Mouse (Mus musculus) midbrain, embryonic 11.5 days (tissue): ENCODE measurements around the gene Chchd2. TPM values are rescaled to one million over a fixed set of nuclear protein-coding genes. Genes with fewer than 3 reads are reported as not detected.
"Not testable (repeated sequence)": the region's sequence is repeated elsewhere in the genome, so short reads cannot be mapped to it uniquely, and the experiment has no call there.

ENCODE experiments used
- ATAC-seq: fragments of 200-750 bp; cut with Nextera tagmentation; 2 replicates; pipeline ENCODE4 v1.8.0; 2017; ENCODE audit warnings: moderate TSS enrichment, moderate library complexity; ENCODE audit not compliant: low FRiP score
- DNase-seq: peaks from one replicate; pipeline ENCODE4 v3.0.0; 2015; ENCODE audit warnings: low spot score; ENCODE audit errors: missing footprints
- H3K27ac ChIP-seq: fragments of 300-500 bp; sonication (generic); 2 replicates; pipeline ENCODE4 v1.5.1; 2014; ENCODE audit warnings: low read depth, low read length
- H3K27me3 ChIP-seq: fragments of 300-500 bp; sonication (generic); 2 replicates; pipeline ENCODE4 v1.6.1; 2014; ENCODE audit warnings: mild to moderate bottlenecking, low read length, moderate library complexity, mixed read lengths; ENCODE audit not compliant: control insufficient read depth, insufficient read depth
- H3K36me3 ChIP-seq: fragments of 300-500 bp; sonication (generic); 2 replicates; pipeline ENCODE4 v1.6.1; 2014; ENCODE audit warnings: mild to moderate bottlenecking, low read length, moderate library complexity, mixed read lengths; ENCODE audit not compliant: control insufficient read depth, insufficient read depth
- H3K4me1 ChIP-seq: fragments of 300-500 bp; sonication (generic); 2 replicates; pipeline ENCODE4 v1.6.1; 2014; ENCODE audit warnings: low read length; ENCODE audit not compliant: control insufficient read depth, insufficient read depth
- H3K4me2 ChIP-seq: fragments of 300-500 bp; sonication (generic); 2 replicates; pipeline ENCODE4 v1.6.1; 2014; ENCODE audit warnings: mild to moderate bottlenecking, moderate library complexity
- H3K4me3 ChIP-seq: fragments of 300-500 bp; sonication (generic); 2 replicates; pipeline ENCODE4 v1.5.1; 2014; ENCODE audit warnings: low read depth, low read length
- H3K9ac ChIP-seq: fragments of 300-500 bp; sonication (generic); 2 replicates; pipeline ENCODE4 v1.6.1; 2014; ENCODE audit warnings: low read length
- H3K9me3 ChIP-seq: fragments of 300-500 bp; sonication (generic); 2 replicates; pipeline ENCODE4 v1.6.1; 2016; ENCODE audit warnings: low read length; ENCODE audit not compliant: control insufficient read depth
- WGBS: fragments of 180-500 bp; shearing (Covaris S2); extraction: QIAGEN DNeasy Blood & Tissue Kit; methylation state at CpG from one replicate; pipeline ENCODE4 v1.1.7; 2014; 5-methylcytosine and 5-hydroxymethylcytosine counted together
- polyA plus RNA-seq: library from polyadenylated mRNA; unstranded; fragments of >200 nt; fragmentation: Nextera tagmentation; extraction: Ambion mirVana; gene quantifications from 2 replicates; pipeline ENCODE4 v1.2.1, GENCODE M21; 2014

Gene Chchd2
- polyA plus RNA-seq, 1 experiment from 2014 or later, result 964 TPM

DNA sequence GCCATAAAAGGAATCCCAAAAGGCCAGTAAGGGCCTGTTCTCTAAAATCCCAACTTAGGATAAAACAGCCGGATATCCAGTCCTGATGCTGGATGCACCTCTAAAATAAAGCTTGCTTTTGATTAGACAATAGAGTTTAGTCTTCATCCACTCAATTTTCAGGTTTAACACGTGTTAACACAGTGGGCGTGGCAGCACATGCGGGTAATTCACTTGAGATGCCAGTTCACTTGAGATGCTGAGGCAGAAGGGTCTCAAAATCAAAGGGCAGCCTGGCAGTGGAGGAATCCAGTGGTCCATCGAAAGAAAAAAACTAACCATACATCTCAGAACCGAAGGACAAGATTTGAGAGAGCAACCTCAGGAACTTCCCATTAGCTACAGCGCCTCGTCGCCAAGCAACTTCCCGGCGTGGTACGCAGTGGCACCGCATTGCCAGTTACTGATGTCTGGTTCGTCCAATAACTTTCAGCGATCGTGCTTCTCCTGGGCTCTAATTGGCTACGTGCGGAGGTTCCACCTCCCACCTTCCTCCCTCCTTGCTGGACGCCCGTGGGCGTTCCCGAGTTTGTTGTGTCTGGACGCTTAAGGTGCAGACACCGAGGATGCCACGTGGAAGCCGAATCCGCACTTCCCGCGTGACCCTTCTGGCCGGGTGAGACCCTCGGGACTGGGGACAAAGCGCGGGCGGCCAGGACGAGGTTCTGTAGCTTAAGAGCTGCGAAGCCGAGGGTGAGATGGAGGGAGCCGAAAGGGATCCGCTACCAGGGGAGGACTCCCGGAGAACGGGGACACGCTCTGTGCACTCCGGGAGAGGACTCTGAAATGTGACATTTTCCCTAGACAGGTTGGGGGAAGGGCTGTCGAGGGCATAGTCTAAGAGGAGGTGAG is 8.2 kb upstream of the Chchd2 start, which contains the start of gene Zbed5:
TSS of gene Zbed5 (plus strand) at position 526 of the 891 bp plus-strand sequence.
- WGBS, result 2% methylated on average over 44 of the region's 44 CpGs
- Histone ChIP-seq H3K27me3 (no peaks in the 10 kb centered on the region), H3K36me3 (no peaks in the 10 kb centered on the region), H3K4me1 (peaks cover 7% of the 10 kb centered on the region), H3K4me2 (peak within 1 kb of the TSS; percentile 80), H3K9me3 (no peaks in the 10 kb centered on the region), H3K9ac (peak within 1 kb of the TSS; percentile 64), H3K4me3 (peak within 1 kb of the TSS; percentile 58), H3K27ac (no peak within 1 kb of the TSS)
- DNase-seq (peak; percentile 97), ATAC-seq (peak; percentile 100)

DNA sequence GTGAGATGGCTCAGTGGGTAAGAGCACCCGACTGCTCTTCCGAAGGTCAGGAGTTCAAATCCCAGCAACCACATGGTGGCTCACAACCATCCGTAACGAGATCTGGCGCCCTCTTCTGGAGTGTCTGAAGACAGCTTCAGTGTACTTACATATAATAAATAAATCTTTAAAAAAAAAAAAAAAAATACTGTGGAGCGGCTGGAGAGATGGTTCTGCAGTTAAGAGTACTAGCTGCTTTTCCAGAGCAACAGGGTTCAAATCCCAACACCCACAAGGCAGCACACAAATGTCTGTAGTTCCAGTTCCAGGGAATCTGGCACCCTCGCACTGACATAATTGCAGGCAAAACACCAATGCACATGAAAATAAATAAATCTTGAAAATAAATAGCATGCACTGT is 3.1 kb upstream of the Chchd2 start:
- WGBS, result 89% methylated on average over 4 of the region's 7 CpGs

DNA sequence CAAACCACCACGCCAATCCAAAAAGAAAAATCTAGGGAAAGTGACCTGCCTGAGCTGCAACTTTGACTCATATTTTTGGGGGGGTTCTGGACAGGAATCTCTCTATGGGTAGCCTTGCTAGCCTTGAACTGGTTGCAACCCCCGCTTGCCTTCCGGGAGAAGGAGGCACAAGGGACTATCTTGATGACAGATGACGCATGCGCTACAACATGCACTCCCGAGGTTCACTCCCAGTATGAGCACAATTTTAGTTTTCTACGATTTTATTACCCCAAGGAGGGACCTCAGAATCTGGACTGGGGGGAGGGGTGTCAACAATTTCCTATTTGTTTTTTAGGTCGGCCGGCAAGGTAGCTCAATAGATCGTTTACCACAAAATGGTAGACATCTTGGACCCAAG is 999 bp downstream of the Chchd2 start:
- Histone ChIP-seq H3K4me1 (peaks cover 6% of the 10 kb centered on the region), H3K9me3 (no peaks in the 10 kb centered on the region), H3K9ac (peak overlapping the region; percentile 78), H3K27me3 (no peaks in the 10 kb centered on the region), H3K36me3 (peaks cover 7% of the 10 kb centered on the region), H3K4me2 (peak overlapping the region; percentile 69), H3K27ac (no peak overlapping the region), H3K4me3 (peak overlapping the region; percentile 87)
- ATAC-seq, result no peak
- peak; percentile 91 for DNase-seq
- WGBS, result 46% methylated on average over 10 of the region's 10 CpGs

More for the DNA sequence above, 3.1 kb upstream of the Chchd2 start:
- H3K36me3 ChIP-seq, H3K4me3 ChIP-seq, ATAC-seq, DNase-seq, H3K27ac ChIP-seq, H3K27me3 ChIP-seq, H3K9ac ChIP-seq, H3K4me2 ChIP-seq, H3K9me3 ChIP-seq, H3K4me1 ChIP-seq: not testable (repeated sequence)

DNA sequence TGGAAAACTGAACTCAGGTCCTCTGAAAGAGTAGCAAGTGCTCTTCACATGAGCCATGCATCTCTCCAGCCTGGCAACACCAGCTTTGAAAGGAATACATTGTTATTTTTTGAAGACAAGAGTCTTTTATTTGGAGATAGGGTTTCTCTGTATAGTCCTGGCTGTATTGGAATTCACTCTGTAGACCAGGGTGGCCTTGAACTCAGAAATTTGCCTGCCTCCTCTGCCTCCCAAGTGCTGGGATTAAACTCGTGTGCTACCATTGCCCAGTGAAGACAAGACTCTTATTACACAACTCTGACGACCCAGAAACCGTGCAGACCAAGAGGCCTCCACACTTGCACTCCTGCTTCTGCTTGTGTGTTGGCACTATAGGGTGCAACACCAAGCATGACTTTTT is 7.4 kb downstream of the Chchd2 start:
- Histone ChIP-seq H3K27me3 (no peaks in the 10 kb centered on the region), H3K36me3 (peaks cover 11% of the 10 kb centered on the region), H3K4me1 (no peaks in the 10 kb centered on the region), H3K27ac (no peak overlapping the region), H3K4me3 (no peak overlapping the region), H3K9ac (no peak overlapping the region), H3K9me3 (no peaks in the 10 kb centered on the region), H3K4me2 (no peak overlapping the region)
- 88% methylated on average over 3 of the region's 3 CpGs for WGBS
- ATAC-seq (no peak), DNase-seq (no peak)

DNA sequence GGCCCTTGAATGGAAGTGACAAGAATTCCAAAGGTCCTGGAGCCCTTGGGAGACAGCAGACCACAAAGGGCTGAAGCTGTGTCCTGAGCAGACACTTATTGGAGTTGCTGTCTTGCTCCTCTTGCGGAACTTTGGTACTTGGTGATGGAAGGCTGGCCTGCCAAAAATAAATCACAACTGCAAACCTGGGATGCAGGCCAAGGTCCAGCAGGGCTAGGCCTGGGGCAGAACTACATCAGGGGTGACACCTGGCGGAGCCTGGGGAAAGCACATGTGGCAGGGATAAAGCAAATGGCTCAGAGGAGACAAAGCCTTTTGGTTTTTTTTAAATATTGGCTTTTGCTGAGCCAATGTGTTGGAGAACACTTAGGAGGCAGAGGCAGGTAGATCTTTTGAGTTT is 8.3 kb downstream of the Chchd2 start:
- 72% methylated on average over 2 of the region's 2 CpGs for WGBS
- DNase-seq, result peak; percentile 75
- H3K9ac ChIP-seq, result no peak overlapping the region

DNA sequence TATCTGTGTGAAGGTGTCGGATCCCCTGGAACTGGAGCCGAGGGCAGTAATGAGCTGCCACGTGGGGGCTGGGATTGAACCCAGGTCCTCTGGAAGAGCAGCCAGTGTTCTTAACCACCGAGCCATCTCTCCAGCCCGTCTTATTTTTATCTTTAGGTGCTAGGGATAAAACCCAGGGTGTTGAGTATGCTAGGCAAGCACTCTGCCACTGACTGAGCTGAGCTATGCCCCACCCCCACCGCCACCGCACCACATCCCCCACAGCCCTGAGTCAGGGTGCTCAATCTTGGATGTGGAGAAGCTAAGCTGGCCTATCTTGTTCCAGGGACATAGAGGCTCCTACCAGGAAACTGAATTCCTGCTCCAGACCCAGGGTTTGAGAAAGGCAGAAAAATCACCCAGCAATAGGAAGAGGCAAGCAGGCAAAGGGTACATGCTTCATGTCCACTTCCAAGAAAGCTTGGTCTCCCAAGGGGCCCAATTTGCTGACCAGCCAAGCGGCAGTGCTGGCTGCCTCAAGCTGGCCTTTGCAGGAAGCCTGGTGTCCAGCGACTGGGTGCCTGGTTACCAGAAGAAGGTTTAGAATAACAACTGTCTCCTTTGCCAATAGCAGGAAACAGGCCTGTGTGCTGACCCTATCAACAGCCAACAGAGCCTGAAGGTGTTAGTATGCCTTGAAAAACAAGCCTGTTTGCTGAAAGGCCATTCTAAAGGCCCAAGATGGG is 9.4 kb downstream of the Chchd2 start:
- Histone ChIP-seq H3K9ac (no peak overlapping the region), H3K9me3 (no peaks in the 10 kb centered on the region), H3K4me3 (no peak overlapping the region), H3K4me2 (no peak overlapping the region), H3K4me1 (no peaks in the 10 kb centered on the region), H3K27me3 (no peaks in the 10 kb centered on the region), H3K36me3 (peaks cover 11% of the 10 kb centered on the region), H3K27ac (no peak overlapping the region)
- no peak for ATAC-seq
- DNase-seq, result no peak
- 76% methylated on average over 9 of the region's 9 CpGs for WGBS

More for the DNA sequence above, 8.3 kb downstream of the Chchd2 start:
- Histone ChIP-seq H3K4me2 (no peak overlapping the region), H3K27ac (no peak overlapping the region), H3K36me3 (peaks cover 11% of the 10 kb centered on the region), H3K4me3 (no peak overlapping the region), H3K9me3 (no peaks in the 10 kb centered on the region), H3K4me1 (no peaks in the 10 kb centered on the region), H3K27me3 (no peaks in the 10 kb centered on the region)
- ATAC-seq, result no peak

DNA sequence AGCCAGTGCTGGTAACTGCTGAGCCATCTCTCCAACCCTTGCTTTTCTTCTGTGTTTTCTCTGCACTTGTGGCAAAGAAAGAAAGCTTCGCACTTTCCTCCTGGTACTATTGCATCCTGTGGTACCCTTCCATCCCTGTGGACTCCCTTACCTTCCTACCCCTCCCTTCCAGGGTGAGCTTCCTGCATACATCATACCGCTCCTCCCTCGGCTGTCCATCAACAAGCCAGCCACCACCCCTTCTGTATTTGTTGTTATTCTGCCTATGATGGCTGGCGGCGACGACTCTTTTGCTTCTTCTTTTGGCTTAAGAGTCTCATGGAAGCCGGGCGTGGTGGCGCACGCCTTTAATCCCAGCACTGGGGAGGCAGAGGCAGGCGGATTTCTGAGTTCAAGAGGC is 12.2 kb downstream of the Chchd2 start:
- Histone ChIP-seq H3K9ac (no peak overlapping the region), H3K27ac (no peak overlapping the region), H3K4me3 (no peak overlapping the region), H3K4me1 (no peaks in the 10 kb centered on the region), H3K36me3 (no peaks in the 10 kb centered on the region; the same call in 1 of the 2 replicates), H3K27me3 (no peaks in the 10 kb centered on the region), H3K4me2 (no peak overlapping the region), H3K9me3 (no peaks in the 10 kb centered on the region)
- DNase-seq, result no peak
- ATAC-seq, result no peak
- WGBS, result 83% methylated on average over 11 of the region's 11 CpGs

DNA sequence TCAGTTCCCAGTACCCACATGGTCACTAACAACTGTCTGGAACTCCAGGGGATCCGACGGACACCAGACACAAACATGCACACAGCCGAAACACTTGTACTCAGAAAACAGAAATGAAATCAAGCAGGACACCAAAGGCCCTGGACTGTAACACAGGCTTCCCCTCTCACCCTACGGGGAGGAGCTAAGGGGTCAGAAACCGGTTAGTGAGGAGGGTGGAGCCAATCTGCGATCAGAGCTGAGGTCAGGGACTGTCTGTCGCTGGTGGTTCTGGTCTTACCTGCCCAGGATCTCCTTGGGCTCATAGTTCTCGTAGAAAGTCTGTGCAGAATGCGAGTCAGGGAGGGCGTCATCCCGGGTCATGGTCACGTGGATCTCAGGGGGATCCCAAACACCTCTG is 13.3 kb downstream of the Chchd2 start:
- H3K4me3 ChIP-seq, result no peak overlapping the region
- WGBS, result 85% methylated on average over 12 of the region's 12 CpGs
- no peaks in the 10 kb centered on the region for H3K36me3 ChIP-seq
- no peak overlapping the region for H3K4me2 ChIP-seq
- no peak overlapping the region for H3K9ac ChIP-seq
- ATAC-seq, result no peak
- DNase-seq, result no peak
- H3K27ac ChIP-seq, result no peak overlapping the region
- no peaks in the 10 kb centered on the region for H3K27me3 ChIP-seq
- no peaks in the 10 kb centered on the region for H3K4me1 ChIP-seq
- no peaks in the 10 kb centered on the region for H3K9me3 ChIP-seq

DNA sequence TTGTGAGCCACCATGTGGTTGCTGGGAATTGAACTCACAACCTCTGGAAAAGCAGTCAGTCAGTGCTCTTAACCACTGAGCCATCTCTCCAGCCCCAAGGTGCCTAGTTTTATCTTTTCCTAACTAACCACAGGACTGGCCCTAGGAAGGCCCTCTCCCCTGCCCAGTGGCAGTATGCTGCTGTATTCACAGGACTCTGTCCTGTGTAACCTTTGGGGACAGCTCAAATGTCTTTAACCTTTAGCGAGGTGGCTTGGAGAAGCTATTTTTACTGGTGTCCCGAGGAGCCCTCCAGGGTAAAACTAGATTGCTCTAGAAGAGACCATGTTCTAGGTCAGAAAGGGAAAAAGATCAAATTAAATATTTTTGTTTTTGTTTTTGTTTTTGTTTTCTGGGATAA is 16.0 kb downstream of the Chchd2 start:
- 84% methylated on average over 2 of the region's 2 CpGs for WGBS
- H3K4me3 ChIP-seq, result no peak overlapping the region

More for the DNA sequence above, 16.0 kb downstream of the Chchd2 start:
- H3K4me1 ChIP-seq, result no peaks in the 10 kb centered on the region
- DNase-seq, result no peak
- H3K27me3 ChIP-seq, result no peaks in the 10 kb centered on the region
- H3K4me2 ChIP-seq, result no peak overlapping the region
- no peaks in the 10 kb centered on the region for H3K9me3 ChIP-seq
- no peak for ATAC-seq
- no peaks in the 10 kb centered on the region for H3K36me3 ChIP-seq
- no peak overlapping the region for H3K9ac ChIP-seq
- no peak overlapping the region for H3K27ac ChIP-seq
